Mouse (Mus musculus) embryo, embryonic 11 days (tissue): ENCODE data around the gene Arl8b.
"Not testable (repeated sequence)": the region's sequence is repeated elsewhere in the genome, so short reads cannot be mapped to it uniquely, and the experiment has no call there.

ENCODE experiments used
- DNase-seq: peaks from one replicate; pipeline ENCODE4 v3.0.0-alpha.2; 2015

Arl8b gene

DNA sequence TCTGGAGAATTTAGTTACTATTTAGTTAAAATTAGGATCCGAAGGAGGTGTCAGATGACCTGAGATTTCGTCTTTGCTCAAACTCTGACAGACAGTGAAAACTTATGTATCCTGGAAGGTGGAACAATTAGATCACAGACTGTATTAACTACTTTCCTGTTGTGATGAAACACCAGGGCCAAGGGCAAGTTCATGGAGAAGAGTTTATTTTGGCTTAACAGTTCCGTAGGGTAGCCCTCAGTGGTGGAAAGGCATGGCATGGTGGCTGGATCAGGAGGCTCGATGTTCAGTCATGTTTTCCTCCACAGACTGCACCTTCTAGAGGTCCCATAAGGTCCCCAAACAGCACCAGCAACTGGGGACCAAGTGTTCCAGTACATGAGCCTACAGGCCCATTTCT lies 54.2 kb downstream of the Arl8b start:
- no peak for DNase-seq

- DNase-seq: no peak
These were observed 55.1 kb downstream of the Arl8b start for GRCm38 (mm10) chr6:108837958-108838357.

- DNase-seq: no peak
These were observed 56.5 kb downstream of the Arl8b start for GRCm38 (mm10) chr6:108839432-108839831.

DNA sequence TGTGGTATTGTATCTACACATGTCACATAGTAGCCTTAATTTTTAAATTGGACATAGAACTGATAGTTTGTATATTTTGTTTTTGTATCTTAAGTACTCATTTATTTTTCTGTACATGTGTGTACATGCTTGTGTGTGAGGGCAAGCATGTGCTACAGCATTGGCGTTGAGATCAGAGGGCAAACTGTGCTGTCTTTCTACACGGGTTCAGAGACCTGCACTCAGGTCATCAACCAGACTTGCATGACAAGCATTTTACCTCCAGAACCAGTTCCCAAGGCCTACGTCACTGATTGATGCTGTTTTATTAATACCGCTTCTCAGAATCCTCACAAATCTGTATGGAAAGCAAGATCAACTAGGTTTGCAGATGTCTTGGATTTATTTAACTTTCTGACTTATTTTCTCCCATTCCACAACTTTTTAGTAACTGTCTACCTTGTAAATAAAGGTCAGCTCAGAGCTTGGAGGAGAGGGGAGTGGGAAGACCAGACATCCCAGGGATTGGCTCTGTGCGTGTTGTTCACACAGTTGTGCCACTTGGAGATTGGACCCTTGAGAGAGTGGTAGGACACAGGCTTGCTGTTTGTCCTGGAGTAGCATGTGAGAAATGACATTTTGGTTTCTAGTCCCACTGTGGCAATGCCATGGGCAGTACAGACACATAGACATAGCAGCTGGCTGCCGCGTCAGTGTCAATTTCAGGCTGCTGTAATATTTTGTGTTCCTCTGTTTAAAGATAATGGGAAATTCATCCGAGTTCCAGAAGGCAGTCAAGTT lies 58.2 kb downstream of the Arl8b start:
- DNase-seq: no peak

GRCm38 (mm10) chr6:108843664-108844063 lies 60.8 kb downstream of the Arl8b start:
- DNase-seq: no peak

- no peak for DNase-seq
These were observed 61.2 kb downstream of the Arl8b start for GRCm38 (mm10) chr6:108844093-108844492.

DNA sequence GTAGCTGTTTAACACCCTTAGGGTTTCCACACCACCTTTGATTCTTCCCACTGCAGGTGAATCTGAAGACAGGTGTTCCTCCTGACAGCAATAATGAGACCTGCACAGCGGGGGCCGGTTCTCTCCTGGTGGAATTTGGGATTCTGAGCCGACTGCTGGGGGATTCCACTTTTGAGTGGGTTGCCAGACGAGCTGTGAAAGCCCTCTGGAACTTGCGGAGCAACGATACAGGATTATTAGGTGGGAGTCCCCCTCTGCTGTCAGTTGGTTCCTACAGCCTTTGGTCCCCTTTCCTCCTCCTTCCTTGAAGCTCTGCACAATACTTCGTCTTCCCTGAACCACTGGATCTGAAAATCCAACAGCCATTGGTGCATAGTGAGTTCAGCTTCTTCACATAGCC lies 61.9 kb downstream of the Arl8b start:
- DNase-seq: no peak

- no peak for DNase-seq
These were observed 69.3 kb downstream of the Arl8b start for GRCm38 (mm10) chr6:108852088-108852670.

- DNase-seq: no peak
These were observed 70.1 kb downstream of the Arl8b start for GRCm38 (mm10) chr6:108852986-108853385.

DNA sequence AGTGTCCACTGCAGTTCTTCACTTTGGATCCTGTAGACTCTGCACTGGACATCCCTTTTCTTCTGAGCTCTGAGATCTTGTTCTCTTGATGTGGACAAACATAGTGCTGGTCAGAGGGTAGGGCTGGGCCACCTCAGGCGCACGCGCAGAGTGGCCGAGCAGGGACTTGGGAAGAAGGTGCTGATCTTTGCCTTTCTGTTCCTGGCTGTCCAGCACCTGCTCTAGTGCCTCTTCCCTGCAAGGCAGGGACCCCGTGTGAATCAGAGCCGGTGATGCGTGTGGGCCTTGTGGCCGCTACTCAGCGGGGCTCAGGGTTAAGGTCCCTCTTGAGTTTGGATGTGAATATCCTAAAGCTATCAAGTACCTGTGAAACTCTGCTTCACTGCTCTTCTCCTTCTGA lies 75.7 kb downstream of the Arl8b start:
- no peak for DNase-seq

DNA sequence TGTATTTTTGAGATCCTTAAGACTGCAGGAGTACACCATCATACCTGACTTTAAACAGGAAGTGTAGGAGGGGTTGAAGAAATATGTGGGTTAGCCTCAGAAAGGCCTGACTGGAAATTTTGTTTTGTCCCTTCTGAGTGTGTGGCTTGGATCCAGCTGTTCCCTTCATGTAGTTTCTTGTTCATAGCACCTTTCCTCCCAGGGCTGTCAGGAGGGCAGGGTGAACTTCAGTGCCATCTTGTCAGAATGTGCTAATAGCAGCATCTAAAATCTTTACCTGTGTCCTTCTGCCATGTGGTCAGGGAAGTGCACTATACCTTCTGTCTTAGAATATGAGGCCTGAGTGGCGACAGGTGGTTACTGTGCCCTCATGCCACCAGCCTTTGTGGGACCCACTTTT lies 78.3 kb downstream of the Arl8b start:
- no peak for DNase-seq

DNA sequence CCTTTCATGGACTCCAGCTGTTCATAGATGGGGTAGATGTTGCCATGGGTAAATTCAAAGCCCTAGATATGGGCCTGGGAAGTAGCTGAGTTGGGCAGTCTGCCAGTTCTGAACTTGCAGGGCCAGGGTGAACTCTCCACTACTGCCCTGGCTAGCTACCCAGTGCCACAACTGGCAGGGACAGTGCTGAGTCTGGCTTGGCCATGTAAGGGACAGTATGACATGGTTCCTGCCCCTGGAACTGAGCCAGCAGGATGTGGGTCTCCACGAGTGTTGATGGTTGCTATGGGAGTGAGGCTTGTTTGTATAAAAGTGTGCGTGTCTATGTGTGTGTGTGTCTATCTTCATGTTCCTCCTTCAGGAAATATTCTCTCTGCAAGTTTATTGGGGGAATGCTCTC lies 79.6 kb downstream of the Arl8b start:
- no peak for DNase-seq

DNA sequence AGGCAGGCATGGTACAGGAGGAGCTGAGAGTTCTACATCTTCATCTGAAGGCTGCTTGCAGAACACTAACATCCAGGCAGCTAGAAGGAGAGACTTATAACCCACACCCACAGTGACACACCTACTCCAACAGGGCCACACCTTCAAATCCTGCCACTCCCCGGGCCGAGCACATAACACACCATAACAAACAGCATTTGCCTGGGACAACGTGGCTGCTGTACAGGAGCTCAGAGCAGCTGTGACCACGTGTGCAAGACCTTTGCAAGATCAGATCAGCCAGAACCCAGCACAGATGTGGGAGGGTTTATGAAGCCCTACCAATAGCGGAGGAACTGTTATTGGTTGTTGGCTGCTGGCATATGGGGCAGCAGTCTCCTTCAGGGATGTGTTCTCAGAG lies 83.4 kb downstream of the Arl8b start:
- no peak for DNase-seq

DNA sequence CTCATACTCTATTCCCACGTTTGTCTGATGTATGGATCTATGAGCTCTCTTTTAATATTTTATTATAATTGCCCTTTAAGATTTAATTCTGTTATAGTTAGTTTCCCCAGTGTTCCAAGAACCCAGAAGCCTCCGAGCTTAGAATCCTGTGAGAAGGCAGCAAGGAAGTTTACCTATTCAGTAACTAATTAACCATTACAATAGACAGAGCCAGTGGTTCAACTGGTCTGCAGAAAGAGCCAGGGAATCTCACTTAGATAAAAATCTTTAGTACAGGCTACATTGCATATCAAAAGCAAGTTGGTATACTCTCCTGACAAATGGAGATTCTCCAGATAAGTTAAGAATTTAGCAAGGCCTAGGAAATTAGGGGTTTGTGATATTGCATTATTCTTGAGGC lies 86.1 kb downstream of the Arl8b start:
- DNase-seq: not testable (repeated sequence)

- no peak for DNase-seq
These were observed 87.5 kb downstream of the Arl8b start for GRCm38 (mm10) chr6:108870421-108870820.

DNA sequence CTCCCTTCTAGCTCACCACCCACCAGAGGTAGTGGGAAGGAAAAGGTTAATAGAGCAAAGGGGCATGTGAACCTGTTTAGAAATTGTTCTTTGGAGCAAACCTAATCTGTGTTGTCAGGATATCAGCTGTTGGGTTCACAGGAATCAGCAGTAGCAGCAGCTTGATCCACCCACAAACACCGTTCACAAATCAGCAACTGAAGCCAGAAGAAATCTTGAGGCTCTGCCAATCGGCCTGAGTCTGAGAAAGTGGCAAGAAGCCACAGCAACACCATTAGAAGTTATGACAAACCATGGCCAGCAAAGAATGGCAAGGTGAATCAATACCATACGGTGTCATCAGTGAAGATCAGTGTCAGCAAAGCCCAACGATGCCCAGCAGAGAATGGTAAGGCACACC lies 88.4 kb downstream of the Arl8b start:
- DNase-seq: no peak
